Mouse (Mus musculus): ENCODE results near the gene Deaf1. TPM values are rescaled to one million over a fixed set of nuclear protein-coding genes. Genes with fewer than 3 reads are reported as not detected.

Deaf1 gene
- polyA plus RNA-seq, 1 experiment from 2014 or later, result 224 TPM

DNA sequence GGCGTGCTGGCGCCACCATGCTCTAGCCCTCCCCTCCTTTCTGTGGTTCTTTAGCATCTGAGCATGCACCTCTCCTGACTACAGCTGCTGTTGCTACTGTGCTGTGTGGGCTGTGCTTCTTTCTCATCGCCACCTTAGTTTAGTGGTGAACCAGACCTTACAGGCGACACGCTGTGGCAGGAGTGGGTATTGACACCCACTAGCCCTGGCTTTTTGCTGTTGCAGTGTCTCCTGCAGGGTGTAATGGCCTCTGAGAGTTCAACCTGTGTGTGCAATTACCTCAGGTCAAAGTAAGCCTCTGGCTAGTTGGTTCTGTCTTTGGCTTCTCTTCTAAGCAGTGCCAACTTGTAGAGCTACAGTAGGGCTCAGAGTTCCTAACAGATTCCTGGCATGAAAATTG is 11.5 kb downstream of the Deaf1 start:
- 88% methylated on average over 5 of the region's 5 CpGs for WGBS
- no peak for ATAC-seq (replicated peaks)

DNA sequence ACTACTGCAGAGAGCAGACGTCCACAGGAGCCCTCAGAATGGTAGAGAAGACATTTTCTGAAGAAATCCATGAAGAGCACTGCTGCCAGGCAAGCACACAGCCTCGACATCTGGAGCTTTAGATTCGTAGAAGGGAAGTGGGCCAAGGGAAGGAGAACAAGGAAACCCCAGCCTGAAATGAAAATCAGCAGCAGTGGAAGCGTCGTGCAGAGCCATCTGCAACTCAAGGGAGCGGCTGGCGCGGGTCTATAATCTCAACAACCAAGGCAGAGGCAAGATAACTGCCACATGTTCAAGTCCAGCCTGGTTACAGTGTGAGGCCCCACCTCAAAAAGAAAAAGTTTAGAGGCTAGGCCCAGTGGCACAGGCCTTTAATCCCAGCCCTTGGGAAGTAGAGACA is 12.4 kb downstream of the Deaf1 start:
- Histone ChIP-seq H3K36me3 (replicated peaks) (peaks cover 84% of the 10 kb centered on the region), H3K27me3 (replicated peaks) (no peaks in the 10 kb centered on the region), H3K27ac (no peak overlapping the region), H3K4me1 (no peaks in the 10 kb centered on the region), H3K4me3 (no peak overlapping the region), H3K4me2 (no peak overlapping the region), H3K9me3 (no peaks in the 10 kb centered on the region), H3K9ac (no peak overlapping the region)
- WGBS, result 89% methylated on average over 8 of the region's 8 CpGs
- ATAC-seq (replicated peaks), result no peak

More for the DNA sequence above, 11.5 kb downstream of the Deaf1 start:
- no peaks in the 10 kb centered on the region for H3K9me3 ChIP-seq
- H3K27me3 ChIP-seq (replicated peaks), result no peaks in the 10 kb centered on the region
- no peak overlapping the region for H3K4me2 ChIP-seq
- H3K36me3 ChIP-seq (replicated peaks), result peaks cover 82% of the 10 kb centered on the region
- H3K4me3 ChIP-seq, result no peak overlapping the region
- H3K4me1 ChIP-seq, result no peaks in the 10 kb centered on the region
- no peak overlapping the region for H3K27ac ChIP-seq
- no peak overlapping the region for H3K9ac ChIP-seq

DNA sequence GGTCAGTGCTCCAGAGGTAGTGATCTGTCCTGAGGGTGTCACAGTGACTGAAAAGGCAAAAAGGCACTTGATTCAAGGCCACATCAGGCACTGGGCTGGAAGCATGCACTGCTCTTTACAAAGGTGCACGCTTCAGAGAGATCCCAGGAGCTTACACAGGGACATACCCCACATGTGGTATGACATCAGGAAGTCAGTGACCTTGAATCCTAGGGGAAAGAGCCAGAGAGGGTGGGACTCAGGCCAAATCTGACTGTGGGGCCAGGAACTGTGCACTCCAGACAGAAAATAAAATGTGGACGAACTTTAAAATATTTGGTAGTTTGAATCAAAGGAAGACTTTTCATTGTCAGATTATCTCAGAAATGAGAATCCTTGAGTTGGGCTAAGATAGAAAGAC is 13.1 kb downstream of the Deaf1 start:
- WGBS, result 96% methylated on average over 2 of the region's 2 CpGs
- no peak for ATAC-seq (replicated peaks)
- Histone ChIP-seq H3K4me1 (no peaks in the 10 kb centered on the region), H3K9ac (no peak overlapping the region), H3K4me2 (no peak overlapping the region), H3K9me3 (no peaks in the 10 kb centered on the region), H3K4me3 (no peak overlapping the region), H3K36me3 (replicated peaks) (peaks cover 86% of the 10 kb centered on the region), H3K27me3 (replicated peaks) (no peaks in the 10 kb centered on the region), H3K27ac (no peak overlapping the region)

DNA sequence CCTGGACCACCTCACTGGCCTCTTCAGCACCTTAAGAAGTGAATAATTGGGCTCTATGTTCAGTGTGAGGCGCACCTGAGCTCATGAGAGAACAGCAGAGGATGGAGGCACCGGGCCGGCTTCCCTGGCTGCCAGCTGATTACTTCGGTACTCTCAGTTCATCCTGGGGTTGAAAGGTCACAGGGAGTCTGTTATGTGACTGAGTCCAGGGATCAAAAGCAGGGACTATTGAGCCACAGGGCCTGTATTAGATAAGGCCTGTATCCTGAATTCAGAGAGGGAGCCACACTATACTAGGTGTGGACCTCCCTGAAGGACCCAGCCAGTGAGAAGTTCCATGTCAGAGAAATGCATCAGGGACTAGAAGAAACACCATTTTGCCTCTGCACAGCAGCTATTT is 23.0 kb downstream of the Deaf1 start:
- Histone ChIP-seq H3K9me3 (no peaks in the 10 kb centered on the region), H3K4me1 (no peaks in the 10 kb centered on the region), H3K4me2 (no peak overlapping the region), H3K27ac (no peak overlapping the region), H3K4me3 (no peak overlapping the region), H3K9ac (no peak overlapping the region), H3K27me3 (replicated peaks) (no peaks in the 10 kb centered on the region), H3K36me3 (replicated peaks) (peaks cover 55% of the 10 kb centered on the region)
- WGBS, result 92% methylated on average over 4 of the region's 4 CpGs
- no peak for ATAC-seq (replicated peaks)

DNA sequence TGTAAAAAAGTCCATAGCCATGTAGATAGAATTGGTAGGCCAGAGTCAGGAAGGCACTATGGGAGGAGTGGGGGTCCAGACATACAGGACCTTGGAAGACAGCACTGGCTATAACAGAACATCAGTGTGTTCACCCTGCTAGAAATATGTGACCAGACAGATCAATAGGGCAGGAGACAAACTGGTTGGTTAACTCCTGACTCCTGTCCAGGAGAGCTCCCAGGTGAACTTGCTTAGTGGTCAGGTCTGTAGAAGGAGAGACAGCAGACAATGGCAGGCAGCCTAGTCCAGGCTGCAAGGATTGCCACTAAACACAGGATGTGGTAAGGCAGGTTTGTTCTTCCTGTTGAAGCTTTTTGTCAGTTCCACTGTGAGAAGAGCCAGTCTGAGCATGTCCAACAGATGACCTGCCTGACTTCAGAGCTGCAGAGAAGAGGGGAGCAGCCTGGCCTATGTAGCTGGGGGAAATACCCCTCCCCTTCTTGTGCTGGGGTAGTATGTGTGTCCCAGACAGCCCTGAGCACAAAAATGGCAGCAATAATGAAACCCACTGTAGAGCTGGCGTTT is 24.7 kb downstream of the Deaf1 start:
- Histone ChIP-seq H3K36me3 (replicated peaks) (peaks cover 48% of the 10 kb centered on the region), H3K9ac (no peak overlapping the region), H3K4me2 (no peak overlapping the region), H3K4me1 (no peaks in the 10 kb centered on the region), H3K4me3 (no peak overlapping the region), H3K27ac (no peak overlapping the region), H3K27me3 (replicated peaks) (no peaks in the 10 kb centered on the region), H3K9me3 (no peaks in the 10 kb centered on the region)
- ATAC-seq (replicated peaks), result no peak
- WGBS, result 81% methylated on average over 1 of the region's 1 CpGs

DNA sequence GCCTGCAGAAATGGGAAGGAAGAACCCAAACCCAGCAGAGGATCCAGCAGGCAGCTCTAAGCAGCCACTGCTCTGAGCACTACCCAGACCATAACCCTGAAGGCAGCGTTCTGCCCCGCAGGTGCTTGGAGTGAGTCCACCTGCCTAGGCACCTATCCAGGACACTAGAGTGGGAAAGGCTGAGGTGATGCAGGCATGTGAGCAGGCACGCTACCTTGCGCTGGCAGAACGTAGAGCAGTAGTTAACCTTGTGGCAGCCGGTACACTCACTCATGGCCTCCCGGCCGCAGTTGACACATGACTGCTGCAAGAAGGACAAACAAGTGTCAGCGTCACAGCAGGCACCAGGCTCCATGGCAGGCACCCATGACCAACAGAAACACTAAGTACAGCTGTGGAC is 26.1 kb downstream of the Deaf1 start:
- H3K27ac ChIP-seq, result no peak overlapping the region
- WGBS, result 98% methylated on average over 9 of the region's 9 CpGs
- H3K4me1 ChIP-seq, result no peaks in the 10 kb centered on the region
- ATAC-seq (replicated peaks), result no peak
- H3K4me2 ChIP-seq, result no peak overlapping the region
- H3K36me3 ChIP-seq (replicated peaks), result peaks cover 39% of the 10 kb centered on the region
- no peak overlapping the region for H3K4me3 ChIP-seq
- no peak overlapping the region for H3K9ac ChIP-seq
- no peaks in the 10 kb centered on the region for H3K27me3 ChIP-seq (replicated peaks)
- no peaks in the 10 kb centered on the region for H3K9me3 ChIP-seq

DNA sequence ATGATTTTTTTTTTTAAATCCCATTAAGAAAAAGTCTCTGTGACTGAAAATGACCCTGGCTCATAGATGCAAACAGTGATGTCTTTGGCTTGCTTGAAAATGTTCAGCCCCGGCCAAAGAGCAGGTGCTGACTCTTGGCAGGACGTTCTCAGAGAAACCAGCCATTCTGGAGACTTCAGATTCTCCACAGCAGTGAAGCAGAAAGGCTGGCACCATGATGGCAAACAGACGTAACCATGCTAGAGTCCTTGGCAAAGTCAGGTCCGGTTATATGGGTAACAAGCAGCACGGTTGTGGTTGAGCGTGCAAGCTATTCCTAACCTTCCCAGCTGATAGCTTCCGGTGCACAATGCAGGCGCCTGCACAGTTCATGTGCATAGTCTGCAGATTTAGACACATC is 28.3 kb downstream of the Deaf1 start:
- H3K4me3 ChIP-seq, result no peak overlapping the region
- WGBS, result 94% methylated on average over 8 of the region's 8 CpGs
- H3K9me3 ChIP-seq, result no peaks in the 10 kb centered on the region
- peaks cover 27% of the 10 kb centered on the region for H3K36me3 ChIP-seq (replicated peaks)
- H3K27me3 ChIP-seq (replicated peaks), result peaks cover 16% of the 10 kb centered on the region
- ATAC-seq (replicated peaks), result no peak
- H3K9ac ChIP-seq, result no peak overlapping the region
- peaks cover 3% of the 10 kb centered on the region for H3K4me1 ChIP-seq
- no peak overlapping the region for H3K27ac ChIP-seq
- no peak overlapping the region for H3K4me2 ChIP-seq

DNA sequence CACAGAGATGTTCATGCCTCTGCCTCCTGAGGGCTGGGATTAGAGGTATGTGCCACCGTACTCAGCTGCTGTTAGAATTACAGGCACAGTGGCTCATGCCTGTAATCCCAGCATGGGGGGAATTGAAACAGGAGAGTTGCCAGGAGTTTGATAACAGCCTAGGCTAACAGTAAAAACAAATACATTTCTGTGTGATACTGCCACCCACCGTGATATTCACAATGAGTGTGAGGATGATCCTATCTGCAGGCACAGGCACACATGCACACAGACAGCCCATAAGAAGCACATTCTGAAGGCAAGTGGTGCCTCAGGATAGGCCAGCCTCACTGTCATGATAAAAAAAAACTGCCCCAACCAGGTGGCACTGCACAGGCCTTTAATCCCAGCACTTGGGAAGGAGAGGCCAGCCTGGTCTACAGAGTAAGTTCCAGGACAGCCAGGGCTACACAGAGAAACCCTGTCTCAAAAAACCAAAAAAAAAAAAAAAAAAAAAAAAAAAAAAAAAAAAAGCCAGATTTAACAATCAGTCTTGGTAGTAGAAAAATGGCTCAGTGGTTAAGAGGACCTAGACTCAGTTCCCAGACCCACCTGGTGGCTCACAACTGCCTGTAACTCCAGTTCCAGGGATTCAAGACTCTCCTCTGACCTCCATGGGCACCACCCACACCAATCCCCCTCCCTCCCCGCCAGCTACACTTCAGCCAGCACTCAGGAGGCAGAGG is 29.4 kb downstream of the Deaf1 start:
- 83% methylated on average over 3 of the region's 3 CpGs for WGBS

DNA sequence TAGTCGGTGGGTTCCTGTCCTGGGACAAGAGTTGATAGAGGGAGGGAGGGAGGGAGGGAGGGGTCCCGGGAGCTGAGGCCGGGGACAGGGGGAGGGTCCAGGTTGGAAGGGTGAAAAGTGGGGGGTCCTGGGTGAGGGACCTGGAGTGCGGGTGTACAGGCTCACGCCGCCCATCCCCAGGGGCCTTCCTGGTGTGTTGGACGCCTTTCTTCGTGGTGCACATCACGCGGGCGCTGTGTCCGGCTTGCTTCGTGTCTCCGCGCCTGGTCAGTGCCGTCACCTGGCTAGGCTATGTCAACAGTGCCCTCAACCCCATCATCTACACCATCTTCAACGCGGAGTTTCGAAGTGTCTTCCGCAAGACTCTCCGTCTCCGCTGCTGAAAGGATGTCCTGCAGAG is 33.0 kb downstream of the Deaf1 start:
- WGBS, result 8% methylated on average over 22 of the region's 22 CpGs
- ATAC-seq (replicated peaks), result no peak
- H3K9me3 ChIP-seq, result no peaks in the 10 kb centered on the region
- H3K4me3 ChIP-seq, result 0 out of 2 replicates have a peak overlapping the region, but pooled peaks have one; percentile 35
- no peak overlapping the region for H3K27ac ChIP-seq
- peak overlapping the region; percentile 66 for H3K4me2 ChIP-seq
- peaks cover 46% of the 10 kb centered on the region for H3K27me3 ChIP-seq (replicated peaks)
- H3K36me3 ChIP-seq (replicated peaks), result peaks cover 6% of the 10 kb centered on the region; the same call in 1 of the 2 replicates
- H3K4me1 ChIP-seq, result peaks cover 30% of the 10 kb centered on the region
- H3K9ac ChIP-seq, result no peak overlapping the region

More for the DNA sequence above, 29.4 kb downstream of the Deaf1 start:
- H3K27me3 ChIP-seq (replicated peaks), result peaks cover 27% of the 10 kb centered on the region
- no peaks in the 10 kb centered on the region for H3K9me3 ChIP-seq
- H3K4me1 ChIP-seq, result peaks cover 13% of the 10 kb centered on the region
- peaks cover 19% of the 10 kb centered on the region; the same call in 1 of the 2 replicates for H3K36me3 ChIP-seq (replicated peaks)
- H3K27ac ChIP-seq, result no peak overlapping the region
- no peak overlapping the region for H3K4me2 ChIP-seq
- H3K9ac ChIP-seq, result no peak overlapping the region
- no peak for ATAC-seq (replicated peaks)
- H3K4me3 ChIP-seq, result no peak overlapping the region

DNA sequence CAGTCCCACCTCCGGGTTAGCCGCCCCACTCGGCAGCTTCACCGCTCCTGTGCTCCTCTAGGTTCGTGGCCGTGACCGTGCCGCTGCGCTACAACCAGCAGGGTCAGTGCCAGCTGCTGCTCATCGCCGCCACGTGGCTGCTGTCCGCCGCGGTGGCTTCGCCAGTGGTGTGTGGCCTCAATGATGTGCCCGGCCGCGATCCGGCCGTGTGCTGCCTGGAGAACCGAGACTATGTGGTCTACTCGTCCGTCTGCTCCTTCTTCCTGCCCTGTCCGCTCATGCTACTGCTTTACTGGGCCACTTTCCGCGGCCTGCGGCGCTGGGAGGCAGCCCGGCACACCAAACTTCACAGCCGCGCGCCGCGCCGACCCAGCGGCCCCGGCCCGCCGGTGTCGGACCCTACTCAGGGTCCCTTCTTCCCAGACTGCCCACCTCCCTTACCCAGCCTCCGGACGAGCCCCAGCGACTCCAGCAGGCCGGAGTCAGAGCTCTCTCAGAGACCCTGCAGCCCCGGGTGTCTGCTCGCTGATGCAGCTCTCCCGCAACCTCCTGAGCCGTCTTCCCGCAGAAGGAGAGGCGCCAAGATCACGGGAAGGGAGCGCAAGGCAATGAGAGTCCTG is 33.5 kb downstream of the Deaf1 start:
- peak overlapping the region; percentile 66 for H3K4me2 ChIP-seq
- H3K27me3 ChIP-seq (replicated peaks), result peaks cover 46% of the 10 kb centered on the region
- ATAC-seq (replicated peaks), result no peak
- peak overlapping the region; percentile 35 for H3K4me3 ChIP-seq
- H3K4me1 ChIP-seq, result peaks cover 30% of the 10 kb centered on the region
- H3K27ac ChIP-seq, result no peak overlapping the region
- no peaks in the 10 kb centered on the region for H3K9me3 ChIP-seq
- 1% methylated on average over 53 of the region's 53 CpGs for WGBS
- H3K36me3 ChIP-seq (replicated peaks), result 0 out of 2 replicates have a peak, but pooled peaks cover 3% of the 10 kb centered on the region
- H3K9ac ChIP-seq, result peak overlapping the region; percentile 27; the same call in 1 of the 2 replicates

DNA sequence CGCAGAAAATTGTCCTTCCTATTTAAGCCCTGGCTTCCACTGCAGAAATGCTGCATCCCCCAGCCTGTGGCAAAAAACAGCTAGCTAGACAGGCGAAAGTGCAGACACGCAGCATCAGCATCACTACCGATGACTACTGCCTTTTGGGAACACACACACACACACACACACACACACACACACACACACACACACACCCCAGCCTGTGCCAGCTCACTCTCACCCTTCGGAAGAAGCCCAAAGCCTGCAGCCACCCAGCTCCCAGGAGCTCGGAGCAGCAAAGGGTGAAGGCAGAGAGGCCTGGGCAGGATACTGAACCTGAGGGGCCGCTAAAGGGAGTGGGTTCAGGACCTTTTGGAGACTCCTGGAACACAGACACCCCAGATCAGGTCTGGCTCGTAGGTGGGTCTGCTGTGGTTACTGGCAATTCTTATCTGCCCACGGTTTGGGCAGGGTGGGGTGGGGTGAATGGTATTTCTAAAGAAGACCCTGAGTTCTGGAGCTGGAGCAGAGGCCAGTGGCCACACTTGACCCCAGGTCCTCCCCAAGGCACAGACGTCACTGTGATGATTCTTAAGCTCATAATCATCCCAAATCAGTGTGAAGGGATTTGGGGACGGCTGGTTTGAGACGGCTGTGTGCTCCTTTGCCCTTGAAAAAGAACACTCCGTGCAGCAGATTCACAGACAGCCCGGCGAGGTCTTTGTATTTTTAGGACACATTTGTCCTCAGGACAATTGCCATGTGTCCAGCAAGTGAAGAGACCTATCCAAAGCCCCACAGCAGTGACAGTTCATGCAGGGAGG is 34.7 kb downstream of the Deaf1 start:
- WGBS, result 20% methylated on average over 15 of the region's 15 CpGs
- no peak overlapping the region; the same call in 1 of the 2 replicates for H3K9ac ChIP-seq
- H3K9me3 ChIP-seq, result no peaks in the 10 kb centered on the region
- H3K4me2 ChIP-seq, result peak overlapping the region; percentile 91
- 0 out of 2 replicates have a peak, but pooled peaks cover 3% of the 10 kb centered on the region for H3K36me3 ChIP-seq (replicated peaks)
- no peak for ATAC-seq (replicated peaks)
- no peak overlapping the region for H3K27ac ChIP-seq
- peaks cover 46% of the 10 kb centered on the region for H3K27me3 ChIP-seq (replicated peaks)
- H3K4me1 ChIP-seq, result peaks cover 30% of the 10 kb centered on the region
- peak overlapping the region; percentile 47 for H3K4me3 ChIP-seq

Measured in midbrain, embryonic 15.5 days (tissue).